Mouse (Mus musculus): ENCODE measurements around the gene Usp2.

The Usp2 gene

DNA sequence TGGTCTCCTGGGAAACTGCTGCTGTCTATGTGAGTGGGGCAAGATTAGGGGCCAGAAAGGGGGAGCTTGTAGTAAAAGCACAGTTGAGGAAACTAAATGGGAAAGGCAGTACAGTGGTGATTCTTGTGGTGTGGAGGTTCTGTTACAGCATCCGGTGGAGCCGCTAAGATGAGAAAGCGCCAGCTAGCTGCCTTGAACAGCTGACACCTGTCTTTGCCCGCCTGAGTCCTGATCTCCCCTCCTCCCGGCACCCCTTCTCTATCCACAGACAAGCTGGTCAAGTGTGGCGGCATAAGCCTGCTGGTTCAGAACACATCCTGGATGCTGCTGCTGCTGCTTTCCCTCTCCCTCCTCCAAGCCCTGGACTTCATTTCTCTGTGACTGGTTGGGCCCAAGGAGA, 19.8 kb upstream of the Usp2 start:
- no peak for DNase-seq

DNA sequence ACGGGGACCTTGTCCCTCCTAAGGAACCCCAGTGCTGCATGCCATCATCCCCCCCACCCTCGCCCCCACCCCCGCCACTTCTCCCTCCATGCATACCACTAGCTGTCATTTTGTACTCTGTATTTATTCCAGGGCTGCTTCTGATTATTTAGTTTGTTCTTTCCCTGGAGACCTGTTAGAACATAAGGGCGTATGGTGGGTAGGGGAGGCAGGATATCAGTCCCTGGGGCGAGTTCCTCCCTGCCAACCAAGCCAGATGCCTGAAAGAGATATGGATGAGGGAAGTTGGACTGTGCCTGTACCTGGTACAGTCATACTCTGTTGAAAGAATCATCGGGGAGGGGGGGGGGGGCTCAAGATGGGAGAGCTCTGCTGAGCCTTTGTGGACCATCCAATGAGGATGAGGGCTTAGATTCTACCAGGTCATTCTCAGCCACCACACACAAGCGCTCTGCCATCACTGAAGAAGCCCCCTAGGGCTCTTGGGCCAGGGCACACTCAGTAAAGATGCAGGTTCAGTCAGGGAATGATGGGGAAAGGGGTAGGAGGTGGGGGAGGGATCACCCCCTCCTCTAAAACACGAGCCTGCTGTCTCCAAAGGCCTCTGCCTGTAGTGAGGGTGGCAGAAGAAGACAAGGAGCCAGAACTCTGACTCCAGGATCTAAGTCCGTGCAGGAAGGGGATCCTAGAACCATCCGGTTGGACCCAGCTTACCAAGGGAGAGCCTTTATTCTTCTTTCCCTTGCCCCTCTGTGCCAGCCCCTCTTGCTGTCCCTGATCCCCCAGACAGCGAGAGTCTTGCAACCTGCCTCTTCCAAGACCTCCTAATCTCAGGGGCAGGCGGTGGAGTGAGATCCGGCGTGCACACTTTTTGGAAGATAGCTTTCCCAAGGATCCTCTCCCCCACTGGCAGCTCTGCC, 19.0 kb upstream of the Usp2 start:
- no peak for DNase-seq

DNA sequence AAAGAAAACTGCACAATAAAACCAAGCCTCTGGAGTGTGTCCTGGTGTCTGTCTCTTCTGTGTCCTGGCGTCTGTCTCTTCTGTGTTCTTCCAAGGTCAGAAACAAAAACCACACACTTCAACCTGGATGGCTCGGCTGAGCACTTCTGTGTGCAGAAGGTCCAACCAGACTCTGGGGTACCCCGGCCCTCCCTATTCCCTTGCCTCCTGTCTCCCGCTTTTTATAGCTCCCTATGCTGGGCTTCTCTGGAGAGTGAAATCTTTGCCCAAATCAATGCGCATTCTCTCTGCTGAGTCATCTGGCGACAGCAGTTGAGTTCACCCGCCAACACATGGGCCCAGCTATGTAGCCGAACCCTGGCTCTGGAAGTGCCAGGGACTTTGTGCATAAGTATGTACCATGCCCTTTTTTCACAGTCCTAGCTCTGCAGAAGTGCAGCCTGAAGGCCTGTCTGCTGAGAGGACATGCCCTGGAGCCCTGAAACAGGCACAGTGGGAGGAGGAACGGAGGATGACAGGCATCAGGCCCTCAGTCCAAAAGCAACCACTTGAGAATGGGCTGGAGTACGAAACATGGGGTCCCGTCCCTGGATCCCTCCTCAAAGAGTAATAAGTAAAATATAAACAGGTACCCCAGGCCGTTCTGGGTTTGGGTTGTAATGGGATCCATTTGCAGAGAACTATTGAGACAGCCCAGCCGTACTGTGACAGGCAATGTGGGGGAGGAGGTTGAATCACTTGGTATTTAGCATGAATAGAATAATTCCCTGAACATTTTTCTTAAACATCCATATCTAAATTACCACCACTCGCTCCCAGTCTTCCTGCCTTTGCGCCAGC, 18.1 kb upstream of the Usp2 start:
- peak; percentile 72 for DNase-seq

DNA sequence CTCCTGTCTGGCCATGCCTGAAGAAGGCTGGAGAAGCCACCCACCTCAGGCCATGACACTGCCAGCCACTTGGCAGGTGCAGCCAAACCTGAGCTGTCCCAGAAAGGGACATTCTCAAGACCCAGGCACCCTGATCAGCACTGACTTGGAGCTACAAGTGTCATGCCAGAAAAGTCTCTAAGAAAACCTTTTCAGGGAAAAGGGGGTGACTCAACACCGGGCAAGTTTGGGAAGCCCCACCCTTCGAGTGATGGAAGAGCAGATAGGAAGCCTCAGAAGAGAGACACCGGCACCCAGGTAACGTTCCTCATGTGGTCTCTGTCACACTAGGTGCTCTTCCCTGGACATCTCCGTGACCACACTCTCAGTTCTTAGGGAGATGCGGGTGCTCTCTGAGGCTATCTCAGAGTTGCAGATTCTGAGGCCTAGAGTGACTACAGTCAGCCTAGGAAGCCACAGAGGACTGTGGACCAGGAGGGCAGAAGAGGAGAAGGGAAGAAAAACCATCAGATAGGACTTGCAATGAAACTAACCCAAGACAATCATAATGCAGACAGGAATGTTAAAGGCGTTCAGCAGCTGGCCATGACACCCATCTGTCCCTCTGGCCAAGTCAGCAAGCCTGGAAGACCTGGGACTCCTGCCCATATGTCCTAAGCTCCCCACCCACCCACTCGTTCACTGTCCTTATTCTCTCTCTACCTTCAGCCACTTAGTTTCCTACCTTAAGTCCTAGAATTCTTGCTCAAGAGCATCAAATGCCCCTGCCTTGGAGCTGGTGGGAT, 17.2 kb upstream of the Usp2 start:
- DNase-seq: no peak

DNA sequence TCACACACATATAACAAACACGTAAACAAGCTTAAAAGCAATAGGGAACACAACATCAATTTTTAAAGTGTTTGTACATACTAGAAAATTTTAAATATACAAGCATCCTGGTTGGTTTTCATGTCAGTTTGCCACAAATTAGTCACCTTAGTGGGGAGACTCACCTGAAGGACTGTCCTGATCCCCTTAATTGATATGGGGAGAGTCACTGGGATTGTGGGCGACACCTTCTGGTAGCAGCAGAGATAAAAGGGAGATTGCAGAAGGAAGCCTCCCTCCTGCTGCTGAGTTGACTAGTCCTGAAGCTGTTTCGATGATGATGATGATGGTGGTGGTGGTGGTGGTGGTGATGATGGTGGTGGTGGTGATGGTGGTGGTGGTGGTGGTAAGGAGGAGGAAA, 14.0 kb upstream of the Usp2 start:
- DNase-seq: no peak

DNA sequence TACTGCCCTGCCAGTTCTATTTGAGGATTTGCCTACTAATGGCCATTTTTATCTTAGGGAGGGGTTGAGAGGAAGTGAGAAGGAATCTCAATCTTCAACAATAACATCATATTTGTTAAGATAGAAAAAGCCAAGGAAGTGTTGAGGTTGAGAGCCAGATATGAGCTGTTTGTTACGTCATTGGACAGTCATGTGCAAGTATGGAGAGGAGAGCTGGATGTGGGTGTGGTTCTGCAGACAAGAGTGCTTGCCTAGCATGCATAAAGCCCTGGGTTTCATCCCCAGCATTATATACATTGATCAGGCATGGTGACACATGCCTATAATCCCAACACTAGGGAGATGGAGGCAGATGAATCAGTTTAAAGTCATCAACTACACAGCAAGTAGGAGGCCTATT, 12.9 kb upstream of the Usp2 start:
- DNase-seq: no peak

DNA sequence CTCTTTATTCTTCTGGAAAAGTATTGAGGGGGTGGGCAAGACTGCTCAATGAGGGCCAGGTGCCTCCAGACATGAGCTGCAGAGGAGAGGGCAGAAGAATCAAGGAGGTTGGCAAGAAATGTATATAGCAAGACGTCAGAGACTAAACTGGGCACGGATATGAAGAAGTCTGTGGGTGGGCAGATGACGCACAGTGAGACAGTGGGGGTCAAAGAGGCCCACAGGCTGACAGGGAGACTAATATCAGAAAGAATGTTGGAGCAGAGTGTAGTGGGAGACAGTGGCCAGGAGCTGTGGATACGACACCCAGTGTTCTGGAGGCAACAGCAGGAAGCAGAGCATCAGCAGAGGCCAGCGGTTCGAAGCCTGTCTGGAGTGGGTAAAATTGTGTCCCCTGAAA, 8.2 kb upstream of the Usp2 start:
- DNase-seq: no peak

DNA sequence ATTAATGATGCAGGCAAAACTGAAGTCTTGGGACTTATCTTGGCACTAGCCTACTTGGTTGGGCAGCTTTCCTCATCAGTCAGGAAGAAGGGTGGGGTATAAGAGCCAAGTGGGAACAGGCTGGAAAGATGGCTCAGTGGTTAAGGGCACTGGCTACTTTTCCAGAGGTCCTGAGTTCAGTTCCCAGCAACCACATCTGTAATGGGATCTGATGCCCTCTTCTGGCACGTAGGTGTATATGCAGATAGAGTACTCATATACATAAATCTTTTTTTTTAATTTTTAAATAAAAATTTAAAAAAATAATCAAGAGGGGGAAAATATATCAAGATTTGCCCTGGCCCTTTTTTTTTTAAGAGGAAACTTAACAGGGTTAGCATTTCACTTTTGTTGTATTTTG, 1.6 kb upstream of the Usp2 start:
- DNase-seq: no peak

DNA sequence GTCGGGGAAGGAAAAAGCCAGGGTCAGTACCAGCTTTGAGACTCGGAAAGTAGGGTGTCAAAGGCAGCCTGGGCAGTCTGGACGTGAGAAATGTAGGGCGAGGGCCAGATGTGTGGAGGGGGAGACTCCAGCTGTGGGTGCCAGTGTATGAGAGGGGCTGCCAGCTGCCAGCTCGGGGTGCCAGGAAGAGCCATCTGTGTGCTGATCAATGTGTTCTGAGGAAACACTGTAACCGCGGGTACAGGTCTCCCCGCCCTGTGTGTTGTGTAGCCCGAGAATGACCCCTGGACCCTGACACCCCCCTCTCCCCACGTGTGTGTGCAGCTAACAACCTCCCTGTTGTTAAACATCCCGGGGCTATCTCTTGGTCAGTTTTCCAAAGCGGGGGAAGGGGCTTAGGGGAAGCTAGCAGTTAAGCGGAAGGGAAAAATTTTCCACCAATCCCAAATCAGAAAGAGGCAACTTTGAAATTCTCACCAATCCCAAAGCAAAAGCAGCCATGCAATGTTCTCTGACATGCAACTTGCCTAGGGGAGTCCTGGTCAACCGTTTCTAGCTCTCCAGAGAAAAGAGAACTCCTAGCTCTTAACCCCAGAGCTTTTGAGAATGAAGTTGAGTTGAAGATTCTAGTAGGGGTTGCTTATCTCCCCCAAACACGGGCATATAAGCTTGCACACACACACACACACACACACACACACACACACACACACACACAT, 579 bp downstream of the Usp2 start:
- no peak for DNase-seq

DNA sequence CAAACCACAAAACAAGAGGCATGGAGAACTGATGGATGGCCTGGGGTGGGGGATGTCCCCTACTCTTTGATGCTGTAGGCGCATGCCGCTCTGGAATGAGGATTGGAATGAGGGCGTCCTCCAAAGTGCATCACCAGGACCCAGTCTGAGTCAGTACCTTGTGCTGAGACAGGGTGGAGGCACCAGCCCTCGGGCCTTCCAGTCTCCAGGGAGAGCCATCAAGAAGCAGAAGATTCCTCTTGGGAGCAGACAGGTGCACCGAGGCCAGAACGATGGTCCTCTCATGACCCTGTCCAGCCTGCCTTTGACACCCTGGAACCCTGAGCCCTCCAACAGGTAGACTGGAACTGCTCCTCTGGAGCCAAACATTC, 1.1 kb downstream of the Usp2 start:
- DNase-seq: peak; percentile 14

DNA sequence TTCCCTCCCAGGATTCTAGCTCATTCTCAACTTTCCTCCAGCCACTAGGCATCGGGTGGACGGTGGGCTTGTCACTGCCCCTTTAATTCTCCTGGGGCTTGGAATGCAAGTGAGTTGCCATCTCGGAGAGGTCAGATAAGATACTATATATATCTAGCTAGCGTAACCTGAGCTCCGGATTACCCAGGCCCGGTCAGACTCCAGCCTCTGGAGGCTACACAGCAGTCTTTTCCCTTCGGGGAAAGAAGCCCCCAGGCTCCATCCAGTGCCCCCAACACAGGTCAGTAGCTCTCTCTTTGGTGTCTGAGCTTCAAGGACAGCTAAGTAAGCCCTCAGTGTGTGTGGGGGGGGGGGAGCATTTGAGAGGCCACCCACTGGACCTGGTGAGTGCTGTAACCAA, 2.4 kb downstream of the Usp2 start:
- DNase-seq: no peak

DNA sequence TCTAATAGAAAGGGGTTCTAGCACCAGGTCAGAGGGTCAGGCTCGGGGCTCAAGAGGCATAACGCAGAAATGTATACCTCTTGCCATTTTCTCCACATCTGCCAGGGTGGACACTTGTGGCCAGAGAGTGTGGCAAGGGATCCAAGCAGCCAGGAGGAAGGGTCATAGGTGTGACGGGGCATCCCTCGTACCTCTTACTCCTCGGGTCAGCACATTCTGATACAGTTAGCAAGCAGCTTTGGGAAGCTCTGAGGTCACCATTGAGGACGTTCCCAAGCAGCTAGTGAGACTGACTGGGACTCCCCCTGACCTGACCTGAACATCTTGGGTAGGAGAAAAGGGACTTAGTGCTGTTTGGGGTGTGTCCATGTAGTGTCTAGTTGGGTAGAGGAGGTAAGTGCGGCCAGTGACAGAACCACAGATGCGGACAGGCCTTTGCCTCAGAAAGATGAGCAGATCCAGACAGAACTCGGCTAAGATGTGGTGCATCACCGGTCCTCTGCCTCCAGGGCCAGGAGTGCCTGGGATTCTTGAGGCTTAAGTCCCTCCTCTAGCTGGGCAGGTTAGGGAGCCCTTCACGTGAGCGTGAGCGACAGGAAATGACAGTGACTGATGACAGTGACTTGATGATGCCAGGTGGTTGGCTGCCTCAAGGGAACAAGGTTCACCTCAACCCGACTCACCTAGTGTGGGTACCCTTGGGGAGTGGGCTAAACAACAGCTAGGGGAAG, 3.5 kb downstream of the Usp2 start:
- DNase-seq: no peak

DNA sequence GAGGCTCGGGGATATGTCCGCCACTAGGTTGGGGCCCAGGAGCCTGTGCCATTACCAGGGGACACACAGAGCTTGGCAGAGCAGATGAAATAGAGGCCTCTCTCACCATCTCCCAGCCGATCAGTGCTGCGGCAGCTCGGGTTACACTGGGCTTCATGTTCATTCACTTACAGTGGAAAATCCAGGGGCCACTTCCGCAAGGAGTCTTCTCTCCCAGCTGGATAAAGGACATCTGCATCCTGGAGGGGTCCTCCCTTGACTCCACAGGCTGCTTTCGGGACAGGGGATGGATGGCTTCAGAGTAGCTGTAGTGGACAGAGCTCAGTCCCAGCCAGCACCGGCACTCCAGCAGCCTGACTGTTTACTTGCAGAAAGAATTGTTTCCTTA, 4.0 kb downstream of the Usp2 start:
- DNase-seq: no peak

DNA sequence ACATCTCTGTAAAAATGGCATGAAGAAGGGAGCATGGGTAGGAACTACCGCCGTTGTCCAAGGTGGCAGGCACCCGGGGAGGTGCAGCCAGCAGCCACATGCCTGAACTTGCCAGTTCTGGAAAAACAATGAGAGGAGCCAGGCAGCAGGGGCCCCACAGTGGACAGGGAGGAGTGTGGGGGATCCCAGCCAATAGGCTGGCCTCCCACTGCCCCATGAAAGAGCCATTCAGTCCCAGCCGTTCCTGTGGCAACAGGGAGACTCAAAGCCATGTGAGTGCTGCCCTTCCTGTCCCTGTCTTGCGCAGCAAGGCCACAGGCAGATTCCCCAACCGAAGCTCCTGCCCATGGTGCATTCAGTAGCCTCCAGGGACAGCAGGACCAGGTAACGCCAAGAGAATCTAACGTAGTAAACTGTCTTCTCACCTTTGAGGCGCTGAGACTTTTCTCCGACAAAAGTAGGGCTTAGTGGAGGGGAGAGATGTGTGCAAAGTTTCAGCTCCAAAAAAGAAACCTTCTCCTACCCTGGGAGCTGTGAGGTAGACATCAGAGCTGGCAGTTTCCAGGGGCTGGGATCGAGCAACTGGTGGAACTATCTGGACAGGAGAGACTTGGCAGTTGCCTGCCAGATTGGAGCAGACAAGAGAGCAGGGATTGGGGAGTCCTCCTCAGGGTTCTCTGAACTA, 5.2 kb downstream of the Usp2 start:
- peak; percentile 73 for DNase-seq

DNA sequence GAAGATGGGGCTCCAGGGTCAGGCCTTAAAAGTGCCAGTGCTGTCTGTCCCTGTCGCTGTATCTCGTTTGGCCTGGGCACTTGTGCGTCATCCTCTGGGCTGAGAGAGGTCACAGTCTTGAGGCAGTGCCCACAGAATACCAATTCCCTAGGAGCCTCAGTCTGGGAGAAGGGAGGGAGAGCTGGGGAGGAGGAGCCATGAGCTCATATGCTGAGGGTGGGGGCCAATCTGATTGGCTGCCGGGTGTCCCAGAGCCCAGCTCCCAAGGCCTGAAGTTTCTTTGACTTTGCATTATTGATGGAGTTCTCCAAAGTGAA, 5.7 kb downstream of the Usp2 start:
- peak; percentile 60 for DNase-seq

DNA sequence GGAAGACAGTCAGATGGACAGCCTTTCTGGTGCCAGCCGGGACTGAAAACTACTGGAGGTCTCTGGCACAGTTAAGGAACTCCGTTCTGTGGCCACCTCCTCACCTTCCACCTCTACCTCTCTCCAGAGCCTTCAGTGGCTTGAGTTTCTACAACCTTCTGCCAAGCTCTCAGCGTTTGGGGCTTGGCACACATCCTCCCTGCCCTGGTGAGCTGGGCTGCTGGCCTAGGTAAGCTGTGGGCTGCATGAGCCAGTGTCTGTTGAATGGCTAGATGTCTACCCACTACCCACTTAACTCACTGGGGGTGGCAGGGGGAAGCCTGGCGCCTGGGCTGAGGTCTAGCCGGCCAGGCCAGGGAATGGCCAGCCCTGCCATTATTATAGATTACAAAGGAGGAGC, 6.3 kb downstream of the Usp2 start:
- DNase-seq: peak; percentile 11

DNA sequence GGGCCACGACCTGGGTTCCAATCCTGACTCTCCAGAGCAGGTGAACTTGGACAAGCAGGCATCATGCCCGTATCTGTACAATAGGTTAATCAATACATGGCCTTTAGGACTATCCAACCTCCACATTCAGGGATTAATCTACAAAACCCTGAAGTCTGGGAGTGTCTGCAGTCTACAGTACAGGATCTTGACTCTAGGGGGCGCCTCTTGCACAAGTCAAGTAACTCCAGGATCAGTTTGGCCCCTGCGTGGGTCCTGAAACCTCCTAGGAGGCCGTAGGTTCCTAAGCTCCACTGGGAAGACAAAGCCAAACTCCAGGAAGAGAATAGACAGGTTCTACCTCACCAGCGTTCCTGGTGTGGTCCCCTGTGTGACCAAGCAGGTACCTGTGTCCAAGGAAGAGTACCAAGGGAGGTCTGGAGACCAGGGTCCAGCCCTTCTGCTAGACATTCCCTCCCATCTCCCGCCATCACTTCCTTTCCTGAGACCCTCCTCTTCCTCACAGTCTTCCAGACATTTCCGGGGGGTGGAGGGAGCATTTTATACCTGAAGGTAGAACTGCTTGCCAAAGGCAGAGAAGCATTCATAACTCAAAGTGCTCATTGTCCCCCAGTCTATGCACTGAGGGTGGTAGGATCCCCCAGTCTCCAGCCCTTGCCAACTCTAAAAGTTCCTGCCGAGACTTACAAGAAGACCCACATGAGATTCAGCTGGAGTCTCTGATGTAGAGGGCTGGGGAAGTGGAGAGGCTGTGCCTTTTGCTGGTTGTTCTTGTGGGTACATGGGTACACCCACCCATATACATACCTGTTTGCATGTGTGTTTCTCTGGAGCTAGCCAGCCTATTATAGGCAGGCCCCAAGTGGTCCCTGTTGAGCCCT, 7.8 kb downstream of the Usp2 start:
- no peak for DNase-seq

DNA sequence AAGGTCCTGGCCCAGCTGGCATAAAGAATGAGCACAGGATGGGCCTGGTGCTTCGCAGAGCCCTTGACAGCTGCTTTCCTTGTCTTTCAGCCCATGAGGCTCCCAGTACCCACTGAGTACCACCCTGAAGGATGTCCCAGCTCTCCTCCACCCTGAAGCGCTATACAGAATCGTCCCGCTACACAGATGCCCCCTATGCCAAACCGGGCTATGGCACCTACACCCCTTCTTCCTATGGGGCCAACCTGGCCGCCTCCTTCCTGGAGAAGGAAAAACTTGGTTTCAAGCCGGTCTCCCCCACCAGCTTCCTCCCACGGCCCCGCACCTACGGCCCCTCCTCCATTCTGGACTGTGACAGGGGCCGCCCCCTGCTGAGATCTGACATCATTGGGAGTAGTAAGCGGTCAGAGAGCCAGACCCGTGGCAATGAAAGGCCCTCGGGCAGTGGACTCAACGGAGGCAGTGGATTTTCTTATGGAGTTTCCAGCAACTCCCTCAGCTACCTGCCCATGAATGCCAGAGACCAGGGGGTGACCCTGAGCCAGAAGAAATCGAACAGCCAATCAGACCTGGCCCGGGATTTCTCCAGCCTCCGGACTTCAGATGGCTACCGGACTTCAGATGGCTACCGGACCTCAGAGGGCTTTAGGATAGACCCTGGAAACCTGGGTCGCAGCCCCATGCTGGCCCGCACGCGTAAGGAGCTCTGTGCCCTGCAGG, 8.6 kb downstream of the Usp2 start:
- DNase-seq: no peak

DNA sequence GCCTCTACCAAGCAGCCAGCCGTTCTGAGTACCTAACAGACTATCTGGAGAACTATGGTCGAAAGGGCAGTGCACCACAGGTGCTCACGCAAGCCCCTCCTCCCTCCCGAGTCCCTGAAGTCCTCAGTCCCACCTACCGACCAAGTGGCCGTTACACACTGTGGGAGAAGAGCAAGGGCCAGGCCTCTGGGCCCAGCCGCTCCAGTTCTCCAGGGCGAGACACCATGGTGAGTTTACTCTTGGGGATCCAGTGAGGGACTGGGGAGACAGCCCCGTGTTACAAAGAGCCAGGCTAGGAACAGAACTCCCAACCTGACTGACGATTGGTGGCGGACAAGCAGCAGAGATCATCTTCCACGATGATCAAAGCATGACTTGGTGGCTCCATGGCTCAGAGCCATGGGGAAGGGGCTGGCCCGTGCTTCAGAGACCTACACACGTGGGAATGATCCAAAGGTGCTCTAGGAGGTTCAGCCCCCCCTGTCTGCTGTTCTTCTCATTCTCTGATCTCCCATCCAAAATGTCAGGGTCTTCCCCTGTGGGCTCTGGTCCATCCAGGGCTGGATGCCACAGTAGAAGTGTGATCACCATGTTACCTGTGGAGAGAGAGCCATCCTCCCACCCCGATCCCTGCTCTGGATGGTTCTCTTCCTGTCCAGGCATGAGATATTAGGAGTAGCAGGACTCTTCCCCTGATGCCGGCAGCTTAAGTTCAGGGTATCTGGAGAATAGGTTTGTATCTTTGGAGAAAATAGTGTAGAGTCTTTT, 9.4 kb downstream of the Usp2 start:
- no peak for DNase-seq

Measured in right cerebral cortex, adult 18-20 months (tissue).